Mouse (Mus musculus): ENCODE data around the gene Rps19bp1.

- TF ChIP-seq POLR2A (IDR thresholded peaks at IDR 0.05; ENCODE audit: low read depth, low read length): no peak
- TF ChIP-seq CTCF (conservative IDR thresholded peaks at IDR 0.05; ENCODE audit: insufficient read depth, insufficient read length, low read depth, low read length): no peak
Observed at GRCm38 (mm10) chr15:80249672-80250071, 14.4 kb downstream of the Rps19bp1 start.
